Comparison of ENCODE assay signal across 8 mouse cellular contexts in the genomic region with DNA sequence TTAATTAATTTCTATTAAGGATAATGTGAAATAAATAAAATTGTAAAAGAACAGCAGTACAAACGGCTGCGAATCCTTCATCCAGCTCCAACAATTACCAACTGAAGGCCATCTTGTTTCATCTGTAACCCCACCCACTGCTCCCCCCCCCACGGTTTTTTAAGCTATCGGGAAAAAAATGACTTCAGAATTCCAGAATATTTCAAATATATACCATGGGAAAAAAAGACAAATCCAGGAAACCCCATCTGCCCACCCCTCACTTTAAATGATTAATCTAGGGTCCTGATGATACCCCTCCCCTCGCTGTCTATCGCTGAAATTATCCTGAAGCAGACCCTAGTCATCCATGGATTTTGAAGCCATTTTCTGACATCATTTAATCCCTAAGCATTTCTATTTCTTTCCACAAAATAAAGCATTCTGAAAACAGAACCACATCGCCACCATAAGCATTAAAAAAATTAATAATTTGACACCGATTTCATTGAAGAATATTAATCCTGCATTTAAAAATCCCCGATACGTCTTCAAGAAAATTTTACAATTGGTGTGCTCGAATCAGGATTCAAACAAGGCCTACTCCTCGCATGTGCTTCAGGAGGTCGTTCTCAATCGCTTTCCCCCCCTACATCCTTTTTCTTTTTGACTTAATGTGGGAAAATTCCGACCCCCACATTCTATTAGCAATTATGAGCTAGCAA. TPM values are rescaled to one million over a fixed set of nuclear protein-coding genes. Genes with fewer than 3 reads are reported as not detected.
DNase-seq lines count a peak whose midpoint lies in the region; ATAC-seq and TF ChIP-seq lines count a peak whose summit lies in the region.

No protein-coding gene starts in this region.

- TF ChIP-seq CTCF in heart, adult 2 months (IDR thresholded peaks at IDR 0.05): no peak
- no peak for TF ChIP-seq CTCF in C2C12 (IDR thresholded peaks at IDR 0.05; ENCODE audit: control insufficient read depth, insufficient read depth, insufficient read length)
- no peak for TF ChIP-seq CTCF in embryonic fibroblast, embryonic 13.5 days (IDR thresholded peaks at IDR 0.05; ENCODE audit: borderline replicate concordance, insufficient read depth, low read length)
- no peak for TF ChIP-seq CTCF in stomach, postnatal 0 days (IDR thresholded peaks at IDR 0.05; ENCODE audit: low read depth)

- H3ac ChIP-seq in C2C12 (ENCODE audit: control insufficient read depth, insufficient read length, low read depth): peak overlapping the region; percentile 53

- H3K79me2 ChIP-seq in heart, adult 2 months (replicated peaks; ENCODE audit: control insufficient read depth, insufficient read depth, low read length): no peaks in the 10 kb centered on the region; the same call in 1 of the 2 replicates
- H3K79me2 ChIP-seq in C2C12 (ENCODE audit: control insufficient read depth, insufficient read depth): peaks cover 59% of the 10 kb centered on the region

- ATAC-seq in liver, embryonic 12.5 days: no peak
- ATAC-seq in stomach, postnatal 0 days (ENCODE audit: low FRiP score, low TSS enrichment): no peak

- H3K9me3 ChIP-seq in liver, embryonic 12.5 days (replicated peaks): no peaks in the 10 kb centered on the region
- H3K9me3 ChIP-seq in stomach, postnatal 0 days (ENCODE audit: control insufficient read depth, low read length): no peaks in the 10 kb centered on the region

- H3K4me1 ChIP-seq in heart, adult 2 months (ENCODE audit: control insufficient read depth, insufficient read depth, low read length): peaks cover 2% of the 10 kb centered on the region
- no peaks in the 10 kb centered on the region for H3K4me1 ChIP-seq in embryonic fibroblast, embryonic 13.5 days (ENCODE audit: control insufficient read depth, insufficient read depth, low read length)
- peaks cover 8% of the 10 kb centered on the region for H3K4me1 ChIP-seq in liver, embryonic 12.5 days
- no peaks in the 10 kb centered on the region for H3K4me1 ChIP-seq in stomach, postnatal 0 days (replicated peaks; ENCODE audit: control insufficient read depth, insufficient read depth)

- no peak for TF ChIP-seq POLR2A in heart, adult 2 months (IDR thresholded peaks at IDR 0.05; ENCODE audit: insufficient read depth, low read depth, low read length)
- TF ChIP-seq POLR2A in embryonic fibroblast, embryonic 13.5 days (IDR thresholded peaks at IDR 0.05; ENCODE audit: low read depth, low read length): no peak

- peaks cover 7% of the 10 kb centered on the region for H3K36me3 ChIP-seq in heart, adult 2 months (ENCODE audit: control insufficient read depth, insufficient read depth, low read length)
- peaks cover 44% of the 10 kb centered on the region for H3K36me3 ChIP-seq in C2C12 (ENCODE audit: control insufficient read depth, insufficient read depth)
- peaks cover 17% of the 10 kb centered on the region for H3K36me3 ChIP-seq in liver, embryonic 12.5 days
- 0 out of 2 replicates have a peak, but pooled peaks cover 2% of the 10 kb centered on the region for H3K36me3 ChIP-seq in stomach, postnatal 0 days (ENCODE audit: control insufficient read depth, insufficient read depth, low read length)

- DNase-seq in heart, adult 2 months: no peak
- DNase-seq in heart, postnatal 25 days (ENCODE audit: low spot score): no peak
- peak; percentile 17 for DNase-seq in stomach, postnatal 0 days (ENCODE audit: low spot score)
- DNase-seq in yolk sac, embryonic 10.5 days (ENCODE audit: low spot score): no peak
- DNase-seq in urinary bladder, postnatal 25 days (ENCODE audit: low spot score): no peak

- peak overlapping the region; percentile 62 for H3K4me2 ChIP-seq in liver, embryonic 12.5 days
- H3K4me2 ChIP-seq in stomach, postnatal 0 days (replicated peaks; ENCODE audit: low read depth): peak overlapping the region; percentile 52

- no peaks in the 10 kb centered on the region for H3K27me3 ChIP-seq in heart, adult 2 months (ENCODE audit: control insufficient read depth, insufficient read depth, low read length)
- no peaks in the 10 kb centered on the region for H3K27me3 ChIP-seq in C2C12 (ENCODE audit: control insufficient read depth, insufficient read depth, insufficient read length)
- no peaks in the 10 kb centered on the region for H3K27me3 ChIP-seq in liver, embryonic 12.5 days (replicated peaks)
- no peaks in the 10 kb centered on the region for H3K27me3 ChIP-seq in stomach, postnatal 0 days (ENCODE audit: control insufficient read depth, insufficient read depth, low read length)

- H3K27ac ChIP-seq in heart, adult 2 months: peak overlapping the region; percentile 80
- H3K27ac ChIP-seq in embryonic fibroblast, embryonic 13.5 days (ENCODE audit: insufficient read depth, low read length): peak overlapping the region; percentile 95
- H3K27ac ChIP-seq in liver, embryonic 12.5 days: peak overlapping the region; percentile 84
- peak overlapping the region; percentile 89 for H3K27ac ChIP-seq in stomach, postnatal 0 days (replicated peaks)

- no peak for TF ChIP-seq EP300 in heart, adult 2 months (IDR thresholded peaks at IDR 0.05; ENCODE audit: insufficient read depth, low read depth, low read length)
- no peak for TF ChIP-seq EP300 in stomach, postnatal 0 days (optimal IDR thresholded peaks at IDR 0.05)

- peaks cover 50% of the 10 kb centered on the region for H3K79me3 ChIP-seq in C2C12 (ENCODE audit: low read depth)

- 20% methylated on average over 15 of the region's 15 CpGs for WGBS in heart, adult 2 months
- 12% methylated on average over 15 of the region's 15 CpGs for WGBS in liver, embryonic 12.5 days (ENCODE audit: insufficient replicate concordance)
- 11% methylated on average over 15 of the region's 15 CpGs for WGBS in stomach, postnatal 0 days

- no peak overlapping the region for H3K9ac ChIP-seq in heart, adult 2 months (ENCODE audit: low read depth, low read length)
- peak overlapping the region; percentile 73 for H3K9ac ChIP-seq in liver, embryonic 12.5 days
- peak overlapping the region; percentile 70 for H3K9ac ChIP-seq in stomach, postnatal 0 days (ENCODE audit: low read length)

- peak overlapping the region; percentile 56 for H3K4me3 ChIP-seq in heart, adult 2 months
- H3K4me3 ChIP-seq in C2C12 (ENCODE audit: insufficient read depth, poor library complexity, severe bottlenecking): peak overlapping the region; percentile 56
- peak overlapping the region; percentile 93 for H3K4me3 ChIP-seq in embryonic fibroblast, embryonic 13.5 days (ENCODE audit: insufficient read depth, low read length)
- H3K4me3 ChIP-seq in liver, embryonic 12.5 days: peak overlapping the region; percentile 65
- H3K4me3 ChIP-seq in stomach, postnatal 0 days (ENCODE audit: low read depth, low read length): peak overlapping the region; percentile 56

- intact Hi-C loops in heart, adult 2 months (cut with DNase I): loop anchor here (5.0 kb wide), 2 partner anchors 297 to 402 kb away; a partner anchor contains a TSS
- intact Hi-C loops in heart, postnatal 25 days (cut with DNase I): no loop called here

TF ChIP-seq in C2C12, 6 proteins besides CTCF, POLR2A, EP300 and RAD21:
- no peak for TF ChIP-seq FOSL1 (IDR thresholded peaks at IDR 0.05; ENCODE audit: insufficient read depth, low read length, poor library complexity, severe bottlenecking)
- no peak for TF ChIP-seq MAX (IDR thresholded peaks at IDR 0.05)
- TF ChIP-seq CEBPB (IDR thresholded peaks at IDR 0.05; ENCODE audit: low read depth): no peak
- no peak for TF ChIP-seq MYOD1 (IDR thresholded peaks at IDR 0.05; ENCODE audit: control insufficient read depth, insufficient read length, low read depth)
- no peak for TF ChIP-seq MYOG (IDR thresholded peaks at IDR 0.05; ENCODE audit: control insufficient read depth, extremely low read depth, insufficient read length)
- TF ChIP-seq USF1 (IDR thresholded peaks at IDR 0.05; ENCODE audit: low read depth): no peak

RNA-seq across cellular contexts. Expression of a gene that starts 3.3 kb away (rescaled TPM):
- total RNA-seq in heart, adult 2 months (2021): 10 to 100 TPM; 76.0 to 90.4 TPM
- 27.5 and 60.8 TPM in 2 replicates for polyA plus RNA-seq in heart, adult 2 months (2012; rRNA removed)
- total RNA-seq in heart, postnatal 25 days (2021): 100 to 1,000 TPM in 1 of 2 experiments, 10 to 100 TPM in 1; 89.8 to 107 TPM
- 225 TPM for polyA plus RNA-seq in C2C12 (2012; fragmentation: generic; extraction: Trizol)
- polyA plus RNA-seq in embryonic fibroblast, embryonic 13.5 days (2011; ENCODE audit: insufficient read length, low read depth, missing spikeins): 634 and 777 TPM in 2 replicates
- 261 and 263 TPM in 2 replicates for polyA plus RNA-seq in liver, embryonic 12.5 days (2016; fragmentation: Nextera tagmentation; extraction: Ambion mirVana)
- polyA plus RNA-seq in stomach, postnatal 0 days (2015; fragmentation: Nextera tagmentation; extraction: Ambion mirVana): 303 and 335 TPM in 2 replicates

RNA-seq across cellular contexts. Expression of a gene that starts 32.5 kb away (rescaled TPM):
- 1 to 10 TPM; 4.8 TPM for total RNA-seq in heart, adult 2 months (2021)
- 2.0 and 3.2 TPM in 2 replicates for polyA plus RNA-seq in heart, adult 2 months (2012; rRNA removed)
- total RNA-seq in heart, postnatal 25 days (2021): 1 to 10 TPM; 3.7 to 4.6 TPM
- 0.42 TPM for polyA plus RNA-seq in C2C12 (2012; fragmentation: generic; extraction: Trizol)
- 6.1 and 7.6 TPM in 2 replicates for polyA plus RNA-seq in embryonic fibroblast, embryonic 13.5 days (2011; ENCODE audit: insufficient read length, low read depth, missing spikeins)
- polyA plus RNA-seq in liver, embryonic 12.5 days (2016; fragmentation: Nextera tagmentation; extraction: Ambion mirVana): 1.0 and 1.4 TPM in 2 replicates
- 7.6 and 8.2 TPM in 2 replicates for polyA plus RNA-seq in stomach, postnatal 0 days (2015; fragmentation: Nextera tagmentation; extraction: Ambion mirVana)

RNA-seq across cellular contexts. Expression of a gene that starts 39.7 kb away (rescaled TPM):
- not detected for total RNA-seq in heart, adult 2 months (2021)
- polyA plus RNA-seq in heart, adult 2 months (2012; rRNA removed): not detected in 2 replicates
- total RNA-seq in heart, postnatal 25 days (2021): not detected
- not detected for polyA plus RNA-seq in C2C12 (2012; fragmentation: generic; extraction: Trizol)
- not detected in 2 replicates for polyA plus RNA-seq in embryonic fibroblast, embryonic 13.5 days (2011; ENCODE audit: insufficient read length, low read depth, missing spikeins)
- polyA plus RNA-seq in liver, embryonic 12.5 days (2016; fragmentation: Nextera tagmentation; extraction: Ambion mirVana): not detected in 2 replicates
- polyA plus RNA-seq in stomach, postnatal 0 days (2015; fragmentation: Nextera tagmentation; extraction: Ambion mirVana): not detected in 2 replicates
